Mouse (Mus musculus): ENCODE data around the gene Tecta. TPM values are rescaled to one million over a fixed set of nuclear protein-coding genes. Genes with fewer than 3 reads are reported as not detected.

Gene Tecta
- polyA plus RNA-seq, 1 experiment = not detected

GRCm38 (mm10) chr9:42405736-42406135 lies 6.0 kb upstream of the Tecta start:
- Histone ChIP-seq H3K4me1 (ENCODE audit: control insufficient read depth, insufficient read depth, low read length) (no peaks in the 10 kb centered on the region), H3K27ac (ENCODE audit: control insufficient read depth, insufficient read depth, low read depth, low read length, poor library complexity) (no peak overlapping the region), H3K4me3 (replicated peaks; ENCODE audit: control insufficient read depth, low read depth, low read length) (no peak overlapping the region)
- TF ChIP-seq POLR2A (IDR thresholded peaks at IDR 0.05; ENCODE audit: borderline replicate concordance, control insufficient read depth, low read depth, low read length) = no peak
- TF ChIP-seq CTCF (IDR thresholded peaks at IDR 0.05; ENCODE audit: control insufficient read depth, insufficient read depth, low read length) = no peak
- 84% methylated on average over 4 of the region's 4 CpGs for WGBS

- Histone ChIP-seq H3K4me3 (replicated peaks; ENCODE audit: control insufficient read depth, low read depth, low read length) (no peak overlapping the region), H3K27ac (ENCODE audit: control insufficient read depth, insufficient read depth, low read depth, low read length, poor library complexity) (no peak overlapping the region), H3K4me1 (ENCODE audit: control insufficient read depth, insufficient read depth, low read length) (no peaks in the 10 kb centered on the region)
- no peak for TF ChIP-seq POLR2A (IDR thresholded peaks at IDR 0.05; ENCODE audit: borderline replicate concordance, control insufficient read depth, low read depth, low read length)
- WGBS = 87% methylated on average over 6 of the region's 6 CpGs
Measured at GRCm38 (mm10) chr9:42401486-42401885, 1.8 kb upstream of the Tecta start.

DNA sequence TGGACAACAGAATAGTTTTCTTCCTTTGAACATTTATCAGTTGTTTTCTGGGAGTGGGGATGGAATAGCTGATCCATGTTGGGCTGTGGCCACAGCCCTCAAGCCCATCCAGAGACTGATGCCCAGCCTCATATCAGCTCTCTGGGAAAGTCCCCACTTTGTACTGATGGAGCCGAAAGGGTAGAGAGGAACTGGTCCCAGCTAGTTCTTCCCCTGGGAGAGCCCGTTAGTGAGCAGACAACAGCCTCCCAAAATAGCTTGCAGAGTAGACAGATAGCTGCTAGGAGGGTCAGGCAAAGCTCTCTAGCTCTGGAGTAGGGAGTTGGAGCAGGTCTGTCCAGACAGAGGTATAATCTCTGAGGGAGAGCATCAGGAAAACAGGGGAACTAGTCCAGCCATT lies 3.6 kb downstream of the Tecta start:
- WGBS = 51% methylated on average over 2 of the region's 2 CpGs
- no peak overlapping the region for H3K27ac ChIP-seq (ENCODE audit: control insufficient read depth, insufficient read depth, low read depth, low read length, poor library complexity)
- H3K4me3 ChIP-seq (replicated peaks; ENCODE audit: control insufficient read depth, low read depth, low read length) = no peak overlapping the region
- no peaks in the 10 kb centered on the region for H3K4me1 ChIP-seq (ENCODE audit: control insufficient read depth, insufficient read depth, low read length)
- TF ChIP-seq CTCF (IDR thresholded peaks at IDR 0.05; ENCODE audit: control insufficient read depth, insufficient read depth, low read length) (no peak), POLR2A (IDR thresholded peaks at IDR 0.05; ENCODE audit: borderline replicate concordance, control insufficient read depth, low read depth, low read length) (no peak)

GRCm38 (mm10) chr9:42394903-42395302 lies 4.8 kb downstream of the Tecta start:
- H3K27ac ChIP-seq (ENCODE audit: control insufficient read depth, insufficient read depth, low read depth, low read length, poor library complexity) = no peak overlapping the region
- no peaks in the 10 kb centered on the region for H3K4me1 ChIP-seq (ENCODE audit: control insufficient read depth, insufficient read depth, low read length)
- TF ChIP-seq POLR2A (IDR thresholded peaks at IDR 0.05; ENCODE audit: borderline replicate concordance, control insufficient read depth, low read depth, low read length) (no peak), CTCF (IDR thresholded peaks at IDR 0.05; ENCODE audit: control insufficient read depth, insufficient read depth, low read length) (no peak)
- 90% methylated on average over 6 of the region's 6 CpGs for WGBS
- H3K4me3 ChIP-seq (replicated peaks; ENCODE audit: control insufficient read depth, low read depth, low read length) = no peak overlapping the region

GRCm38 (mm10) chr9:42394321-42394720 lies 5.4 kb downstream of the Tecta start:
- Histone ChIP-seq H3K4me3 (replicated peaks; ENCODE audit: control insufficient read depth, low read depth, low read length) (no peak overlapping the region), H3K4me1 (ENCODE audit: control insufficient read depth, insufficient read depth, low read length) (no peaks in the 10 kb centered on the region), H3K27ac (ENCODE audit: control insufficient read depth, insufficient read depth, low read depth, low read length, poor library complexity) (no peak overlapping the region)
- no peak for TF ChIP-seq CTCF (IDR thresholded peaks at IDR 0.05; ENCODE audit: control insufficient read depth, insufficient read depth, low read length)
- TF ChIP-seq POLR2A (IDR thresholded peaks at IDR 0.05; ENCODE audit: borderline replicate concordance, control insufficient read depth, low read depth, low read length) = no peak
- 84% methylated on average over 8 of the region's 8 CpGs for WGBS

DNA sequence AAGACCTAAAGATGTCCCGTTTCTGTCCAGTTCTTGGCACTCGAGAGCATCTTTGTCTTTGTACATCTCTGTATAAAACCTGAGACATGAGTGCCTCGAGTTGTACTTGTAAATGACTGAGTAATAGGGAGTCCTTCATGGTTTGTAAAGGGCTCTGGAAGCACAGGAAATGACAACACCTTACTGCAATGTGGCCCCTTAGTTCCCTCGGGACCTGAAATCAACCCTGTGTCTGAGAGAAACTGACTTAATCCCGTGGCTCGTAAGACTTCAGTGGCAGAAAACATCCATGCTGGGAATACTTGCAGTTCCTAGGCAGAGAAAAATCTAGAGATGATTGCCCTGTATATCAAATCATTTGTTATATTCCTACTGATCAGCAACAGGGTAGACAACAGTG lies 6.8 kb downstream of the Tecta start:
- WGBS = 31% methylated on average over 6 of the region's 6 CpGs
- no peak overlapping the region for H3K27ac ChIP-seq (ENCODE audit: control insufficient read depth, insufficient read depth, low read depth, low read length, poor library complexity)
- H3K4me1 ChIP-seq (ENCODE audit: control insufficient read depth, insufficient read depth, low read length) = no peaks in the 10 kb centered on the region
- no peak overlapping the region for H3K4me3 ChIP-seq (replicated peaks; ENCODE audit: control insufficient read depth, low read depth, low read length)
- TF ChIP-seq POLR2A (IDR thresholded peaks at IDR 0.05; ENCODE audit: borderline replicate concordance, control insufficient read depth, low read depth, low read length) = no peak
- TF ChIP-seq CTCF (IDR thresholded peaks at IDR 0.05; ENCODE audit: control insufficient read depth, insufficient read depth, low read length) = no peak

GRCm38 (mm10) chr9:42388490-42388889 lies 11.2 kb downstream of the Tecta start:
- H3K4me1 ChIP-seq (ENCODE audit: control insufficient read depth, insufficient read depth, low read length) = no peaks in the 10 kb centered on the region
- 36% methylated on average over 4 of the region's 4 CpGs for WGBS
- H3K27ac ChIP-seq (ENCODE audit: control insufficient read depth, insufficient read depth, low read depth, low read length, poor library complexity) = no peak overlapping the region
- TF ChIP-seq CTCF (IDR thresholded peaks at IDR 0.05; ENCODE audit: control insufficient read depth, insufficient read depth, low read length) = no peak
- TF ChIP-seq POLR2A (IDR thresholded peaks at IDR 0.05; ENCODE audit: borderline replicate concordance, control insufficient read depth, low read depth, low read length) = no peak
- no peak overlapping the region for H3K4me3 ChIP-seq (replicated peaks; ENCODE audit: control insufficient read depth, low read depth, low read length)

DNA sequence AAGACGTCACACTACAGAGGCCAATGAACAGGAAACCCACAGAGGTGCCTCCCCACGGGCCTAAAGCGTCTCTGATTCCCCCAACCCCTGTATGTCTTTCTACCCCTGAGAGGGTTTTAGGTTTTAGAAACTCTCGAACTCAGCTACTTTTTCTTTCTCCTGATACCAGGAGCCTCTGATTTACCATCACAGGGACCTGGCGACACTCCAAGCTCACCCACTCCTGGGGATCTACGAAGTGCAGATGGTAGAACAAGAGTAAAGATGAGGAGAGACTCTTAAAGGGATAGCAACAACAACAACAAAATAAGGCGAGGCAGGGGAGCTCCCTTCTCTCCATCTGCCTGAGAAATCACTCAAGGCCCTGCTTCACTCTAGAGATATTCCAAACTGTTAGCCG lies 12.7 kb downstream of the Tecta start:
- no peak overlapping the region for H3K27ac ChIP-seq (ENCODE audit: control insufficient read depth, insufficient read depth, low read depth, low read length, poor library complexity)
- H3K4me3 ChIP-seq (replicated peaks; ENCODE audit: control insufficient read depth, low read depth, low read length) = no peak overlapping the region
- no peaks in the 10 kb centered on the region for H3K4me1 ChIP-seq (ENCODE audit: control insufficient read depth, insufficient read depth, low read length)
- TF ChIP-seq CTCF (IDR thresholded peaks at IDR 0.05; ENCODE audit: control insufficient read depth, insufficient read depth, low read length) = no peak
- no peak for TF ChIP-seq POLR2A (IDR thresholded peaks at IDR 0.05; ENCODE audit: borderline replicate concordance, control insufficient read depth, low read depth, low read length)
- 48% methylated on average over 8 of the region's 8 CpGs for WGBS

- Histone ChIP-seq H3K4me1 (ENCODE audit: control insufficient read depth, insufficient read depth, low read length) (no peaks in the 10 kb centered on the region), H3K27ac (ENCODE audit: control insufficient read depth, insufficient read depth, low read depth, low read length, poor library complexity) (no peak overlapping the region), H3K4me3 (replicated peaks; ENCODE audit: control insufficient read depth, low read depth, low read length) (no peak overlapping the region)
- 78% methylated on average over 13 of the region's 13 CpGs for WGBS
- TF ChIP-seq POLR2A (IDR thresholded peaks at IDR 0.05; ENCODE audit: borderline replicate concordance, control insufficient read depth, low read depth, low read length) = no peak
- no peak for TF ChIP-seq CTCF (IDR thresholded peaks at IDR 0.05; ENCODE audit: control insufficient read depth, insufficient read depth, low read length)
Measured at GRCm38 (mm10) chr9:42385656-42386055, 14.1 kb downstream of the Tecta start.
